Mouse (Mus musculus) liver, adult 2 months (tissue): ENCODE results near the gene Golph3. TPM values are rescaled to one million over a fixed set of nuclear protein-coding genes. Genes with fewer than 3 reads are reported as not detected.

Experiments
- DNase-seq: peaks from one replicate; pipeline ENCODE4 v3.0.0-alpha.2; 2011; ENCODE audit warnings: low read depth, low spot score; ENCODE audit errors: extremely low read depth
- H3K27ac ChIP-seq: fragments of 200-500 bp; replicated peaks from 2 replicates; pipeline ENCODE4 v1.5.1; 2012; ENCODE audit warnings: low read depth, mild to moderate bottlenecking, control low read depth, inconsistent platforms, low read length; ENCODE audit not compliant: insufficient read depth
- H3K27me3 ChIP-seq: fragments of 200-500 bp; 2 replicates; pipeline ENCODE4 v1.6.1; 2012; ENCODE audit warnings: mild to moderate bottlenecking, moderate library complexity, low read length, inconsistent platforms; ENCODE audit not compliant: control insufficient read depth, insufficient read depth
- H3K36me3 ChIP-seq: fragments of 200-500 bp; 2 replicates; pipeline ENCODE4 v1.6.1; 2012; ENCODE audit warnings: low read length, inconsistent platforms; ENCODE audit not compliant: control insufficient read depth, insufficient read depth
- H3K4me1 ChIP-seq: fragments of 200-500 bp; 2 replicates; pipeline ENCODE4 v1.6.1; 2011; ENCODE audit warnings: low read length; ENCODE audit not compliant: control insufficient read depth, insufficient read depth
- H3K4me3 ChIP-seq: fragments of 200-500 bp; 2 replicates; pipeline ENCODE4 v1.5.1; 2011; ENCODE audit warnings: low read depth, mild to moderate bottlenecking, control low read depth, low read length, moderate library complexity; ENCODE audit not compliant: insufficient read depth
- H3K79me2 ChIP-seq: fragments of 200-500 bp; 2 replicates; pipeline ENCODE4 v1.6.1; 2012; ENCODE audit warnings: inconsistent platforms, mild to moderate bottlenecking, low read length, moderate library complexity; ENCODE audit not compliant: control insufficient read depth, insufficient read depth
- H3K9ac ChIP-seq: fragments of 200-500 bp; 2 replicates; pipeline ENCODE4 v1.6.1; 2012; ENCODE audit warnings: low read depth, mild to moderate bottlenecking, control low read depth, inconsistent platforms, low read length
- CTCF ChIP-seq: fragments of 200-500 bp; IDR thresholded peaks from 2 replicates; pipeline ENCODE4 v1.5.1; 2011; ENCODE audit warnings: low read depth, low read length, control low read depth
- POLR2A ChIP-seq: fragments of 200-500 bp; IDR thresholded peaks from 2 replicates; pipeline ENCODE4 v1.6.1; 2011; ENCODE audit warnings: low read length, control low read depth; ENCODE audit not compliant: insufficient read depth; ENCODE audit errors: extremely low read depth
- WGBS: fragments of 180-500 bp; shearing (Covaris S2); methylation state at CpG from one replicate; pipeline ENCODE4 v1.1.7; 2018; 5-methylcytosine and 5-hydroxymethylcytosine counted together
- polyA plus RNA-seq: library from polyadenylated mRNA; depleted of rRNA; stranded (reverse); fragments of >200 nt; gene quantifications from 2 replicates; pipeline ENCODE4 v1.2.3, GENCODE M21; 2012
- total RNA-seq: library from RNA; depleted of rRNA; stranded (reverse); fragments of >200 nt; gene quantifications from 2 replicates; pipeline ENCODE4 v1.2.3, GENCODE M21; 2014

The Golph3 gene
- total and polyA plus RNA-seq, 2 experiments, result 49.8 to 52.4 TPM

DNA sequence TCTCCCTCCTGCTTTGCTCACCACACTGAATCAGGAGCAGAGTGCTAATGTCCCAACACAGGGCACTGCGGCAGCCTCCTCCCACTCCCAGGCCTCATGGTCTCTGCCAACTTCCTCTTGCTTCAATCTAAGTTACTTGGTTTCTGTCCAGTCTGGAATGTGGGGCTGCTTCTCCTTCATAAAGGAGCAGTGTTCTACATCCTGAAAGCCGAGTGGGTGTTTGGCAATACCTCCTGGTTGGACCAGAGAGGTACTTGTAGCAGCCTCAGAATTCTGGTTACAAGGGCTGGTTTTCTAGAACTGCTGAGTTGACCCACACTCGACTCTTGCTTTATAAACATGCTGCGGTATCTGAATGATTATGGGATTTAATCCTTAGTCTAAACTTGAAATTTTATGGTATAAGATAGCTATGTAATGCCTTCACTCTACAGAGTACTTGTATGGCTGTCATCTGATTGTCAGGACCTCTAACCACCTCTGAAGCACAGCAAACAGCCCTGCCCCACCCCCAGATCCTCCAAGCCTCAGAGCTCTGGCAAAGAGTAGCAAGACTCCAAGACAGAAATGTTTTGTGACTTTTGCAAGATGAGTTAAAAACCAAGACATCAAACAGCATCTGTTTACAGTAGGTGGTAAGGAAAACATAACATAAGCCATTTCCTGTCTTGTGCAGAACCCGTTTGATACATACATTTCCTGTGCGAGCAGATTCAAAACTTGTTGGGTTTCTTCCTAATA, 36.3 kb upstream of the Golph3 start:
- H3K27ac ChIP-seq, result no peak overlapping the region
- 76% methylated on average over 6 of the region's 6 CpGs for WGBS
- H3K4me1 ChIP-seq, result no peaks in the 10 kb centered on the region
- no peak for DNase-seq
- H3K4me3 ChIP-seq, result no peak overlapping the region
- TF ChIP-seq CTCF (no peak), POLR2A (no peak)
- no peak overlapping the region for H3K9ac ChIP-seq
- no peaks in the 10 kb centered on the region for H3K79me2 ChIP-seq
- no peaks in the 10 kb centered on the region for H3K36me3 ChIP-seq
- no peaks in the 10 kb centered on the region for H3K27me3 ChIP-seq

DNA sequence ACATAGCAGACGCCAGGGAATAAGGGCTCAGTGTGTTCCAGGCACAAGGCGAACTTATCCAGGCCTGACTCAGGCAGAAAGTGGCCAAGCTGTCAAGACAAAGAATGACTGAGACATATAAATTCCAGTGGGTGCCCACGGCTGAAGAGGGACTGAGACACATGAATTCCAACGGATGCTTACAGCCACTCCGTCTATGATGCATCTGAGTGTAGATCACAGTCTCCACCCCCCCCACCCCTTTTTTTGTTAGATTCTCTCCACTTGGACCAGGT, 35.8 kb upstream of the Golph3 start:
- no peaks in the 10 kb centered on the region for H3K36me3 ChIP-seq
- no peak overlapping the region for H3K27ac ChIP-seq
- no peak overlapping the region for H3K4me3 ChIP-seq
- DNase-seq, result no peak
- TF ChIP-seq POLR2A (no peak), CTCF (no peak)
- no peak overlapping the region for H3K9ac ChIP-seq
- 83% methylated on average over 5 of the region's 5 CpGs for WGBS
- no peaks in the 10 kb centered on the region for H3K4me1 ChIP-seq
- no peaks in the 10 kb centered on the region for H3K27me3 ChIP-seq
- H3K79me2 ChIP-seq, result no peaks in the 10 kb centered on the region

DNA sequence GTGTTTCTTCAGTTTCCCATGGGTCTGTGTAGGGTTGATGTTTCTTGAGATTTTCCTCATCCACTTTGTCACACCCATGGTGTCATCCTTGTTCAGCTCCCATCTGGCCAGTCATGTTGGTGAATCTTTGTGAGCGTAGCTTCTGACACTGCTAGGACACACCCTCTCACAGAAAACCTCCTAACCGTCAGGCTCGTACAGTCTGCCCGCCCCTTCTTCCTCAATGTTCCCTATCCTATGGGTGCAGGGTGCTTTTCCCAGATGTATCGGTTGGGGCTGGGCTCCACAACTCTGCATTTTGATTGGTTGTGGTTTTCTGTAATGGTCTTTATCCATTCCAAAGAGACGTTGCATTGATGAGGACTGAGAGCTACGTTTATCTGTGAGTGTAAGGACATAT, 30.9 kb upstream of the Golph3 start:
- Histone ChIP-seq H3K27me3 (no peaks in the 10 kb centered on the region), H3K79me2 (no peaks in the 10 kb centered on the region), H3K4me1 (no peaks in the 10 kb centered on the region), H3K4me3 (no peak overlapping the region), H3K27ac (no peak overlapping the region), H3K9ac (no peak overlapping the region), H3K36me3 (no peaks in the 10 kb centered on the region)
- no peak for DNase-seq
- TF ChIP-seq POLR2A, result no peak
- TF ChIP-seq CTCF, result no peak
- WGBS, result 95% methylated on average over 7 of the region's 7 CpGs

DNA sequence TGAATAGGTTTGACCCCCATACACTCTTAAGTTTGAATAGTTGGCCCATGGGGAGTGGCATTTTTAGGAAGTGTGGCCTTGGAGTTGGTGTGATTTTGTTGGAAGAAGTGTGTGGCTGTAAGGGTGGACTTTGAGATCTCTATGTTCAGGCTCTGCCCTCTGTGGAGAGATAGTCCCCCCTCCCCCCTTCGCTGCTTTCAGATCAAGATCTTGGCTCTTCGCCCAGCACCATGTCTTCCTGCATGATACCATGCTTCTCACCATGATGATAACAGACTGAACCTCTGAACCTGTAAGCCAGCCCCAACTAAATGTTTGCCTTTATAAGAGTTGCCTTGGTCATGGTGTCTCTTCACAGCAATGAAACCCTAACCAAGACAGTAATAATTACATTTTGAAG, 29.5 kb upstream of the Golph3 start:
- H3K9ac ChIP-seq, result no peak overlapping the region
- no peaks in the 10 kb centered on the region for H3K79me2 ChIP-seq
- H3K27me3 ChIP-seq, result no peaks in the 10 kb centered on the region
- WGBS, result 93% methylated on average over 2 of the region's 2 CpGs
- no peak overlapping the region for H3K4me3 ChIP-seq
- H3K4me1 ChIP-seq, result no peaks in the 10 kb centered on the region
- no peaks in the 10 kb centered on the region for H3K36me3 ChIP-seq
- no peak for TF ChIP-seq POLR2A
- TF ChIP-seq CTCF, result no peak
- no peak for DNase-seq
- H3K27ac ChIP-seq, result no peak overlapping the region

DNA sequence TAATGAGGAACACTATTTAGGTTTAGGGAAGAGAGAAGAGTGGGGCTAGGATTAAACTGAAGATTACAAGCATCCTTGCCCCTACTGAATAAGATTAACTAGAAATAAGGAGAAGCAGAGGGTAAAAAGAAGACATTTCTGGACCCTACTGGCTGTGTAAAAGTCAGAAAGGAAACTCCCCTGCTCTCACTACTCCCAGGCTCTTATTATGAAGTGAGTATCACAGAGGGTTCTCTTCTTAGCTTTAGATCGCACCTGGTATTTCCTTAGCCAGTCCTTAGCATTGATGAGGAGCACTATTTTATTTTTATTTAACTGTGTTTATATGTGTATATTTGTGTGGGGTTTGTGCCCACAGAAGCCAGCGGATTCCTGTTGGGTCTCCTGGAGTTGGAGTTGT, 25.0 kb upstream of the Golph3 start:
- WGBS, result 78% methylated on average over 2 of the region's 2 CpGs
- Histone ChIP-seq H3K27ac (no peak overlapping the region), H3K9ac (no peak overlapping the region), H3K27me3 (no peaks in the 10 kb centered on the region), H3K4me1 (no peaks in the 10 kb centered on the region), H3K4me3 (no peak overlapping the region), H3K36me3 (no peaks in the 10 kb centered on the region), H3K79me2 (no peaks in the 10 kb centered on the region)
- DNase-seq, result no peak
- TF ChIP-seq CTCF, result no peak

DNA sequence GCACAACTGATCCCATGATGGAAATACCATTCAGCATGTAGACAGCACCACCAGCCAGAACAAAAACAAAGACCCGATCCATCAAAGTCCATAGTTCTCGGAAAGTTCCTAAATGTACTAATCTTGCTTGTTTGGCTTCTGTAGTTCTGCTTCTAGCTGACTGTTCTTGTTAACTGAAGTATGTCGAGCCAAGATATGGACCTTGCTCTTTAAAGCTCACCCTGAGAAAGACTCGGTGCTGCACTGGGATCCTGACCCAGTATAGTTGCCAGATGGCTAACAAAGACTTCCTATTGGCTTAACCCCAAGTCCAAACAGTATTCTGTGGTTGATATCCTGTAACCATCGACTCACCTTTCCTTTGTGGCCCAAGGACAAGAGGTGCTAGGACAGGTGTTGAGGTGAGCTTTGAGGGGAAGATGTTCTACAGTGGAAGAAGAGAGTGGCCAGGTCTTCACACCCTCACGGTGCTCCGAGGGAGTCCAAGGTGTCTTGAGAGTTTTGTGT, 23.0 kb upstream of the Golph3 start:
- no peak for DNase-seq
- Histone ChIP-seq H3K36me3 (no peaks in the 10 kb centered on the region), H3K27me3 (no peaks in the 10 kb centered on the region), H3K79me2 (no peaks in the 10 kb centered on the region), H3K4me3 (no peak overlapping the region), H3K9ac (no peak overlapping the region), H3K4me1 (no peaks in the 10 kb centered on the region), H3K27ac (no peak overlapping the region)
- TF ChIP-seq POLR2A (no peak), CTCF (no peak)
- 64% methylated on average over 7 of the region's 7 CpGs for WGBS
